Mouse (Mus musculus): ENCODE measurements around the gene Shank1. TPM values are rescaled to one million over a fixed set of nuclear protein-coding genes. Genes with fewer than 3 reads are reported as not detected.
"Not testable (repeated sequence)": the region's sequence is repeated elsewhere in the genome, so short reads cannot be mapped to it uniquely, and the experiment has no call there.

Shank1 gene
- 2.1 and 5.9 TPM in 2 replicates for total RNA-seq (2017)

DNA sequence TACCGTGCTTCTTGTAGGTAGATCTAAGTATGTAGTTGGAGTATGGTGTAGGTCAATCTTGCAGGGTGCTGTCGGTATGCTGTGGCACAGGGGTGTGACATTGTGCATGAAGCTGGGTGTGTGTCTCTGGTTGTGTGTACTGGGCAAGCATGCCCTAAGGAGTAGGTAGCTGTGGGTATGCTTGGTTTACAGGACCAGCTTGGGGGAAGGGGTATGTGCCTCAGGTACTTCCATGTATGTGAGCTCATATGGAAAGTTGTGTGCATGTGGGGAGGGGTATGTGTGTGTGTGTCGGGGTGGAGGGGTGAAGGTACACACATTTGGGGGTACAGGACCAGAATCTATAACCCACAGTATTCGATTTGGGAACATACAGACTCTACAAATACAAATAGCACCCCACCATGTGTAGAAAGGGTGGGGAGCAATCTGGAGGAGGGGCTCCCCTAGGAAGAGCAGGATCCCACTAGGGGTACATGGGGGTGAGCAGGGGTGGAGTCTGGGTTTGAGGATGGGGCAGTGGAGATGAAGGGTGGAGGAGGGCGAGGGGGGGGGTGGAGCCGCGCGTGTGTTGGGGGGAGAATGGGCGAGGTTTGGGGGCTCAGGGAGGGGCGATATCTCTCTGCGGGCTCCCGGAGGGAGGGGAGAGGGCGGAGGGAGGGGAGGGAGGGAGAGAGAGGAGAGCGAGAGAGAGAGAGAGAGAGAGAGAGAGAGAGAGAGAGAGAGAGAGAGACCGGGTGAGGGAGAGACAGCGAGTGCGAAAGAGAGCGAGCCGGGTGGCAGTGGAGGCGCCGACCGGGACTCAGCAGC is at the start of gene Shank1:
TSS of gene Shank1 (plus strand) at position 779 of the 810 bp plus-strand sequence.
- ATAC-seq (ENCODE audit: extremely low read depth, insufficient number of reproducible peaks, low FRiP score, poor library complexity, severe bottlenecking): no peak

DNA sequence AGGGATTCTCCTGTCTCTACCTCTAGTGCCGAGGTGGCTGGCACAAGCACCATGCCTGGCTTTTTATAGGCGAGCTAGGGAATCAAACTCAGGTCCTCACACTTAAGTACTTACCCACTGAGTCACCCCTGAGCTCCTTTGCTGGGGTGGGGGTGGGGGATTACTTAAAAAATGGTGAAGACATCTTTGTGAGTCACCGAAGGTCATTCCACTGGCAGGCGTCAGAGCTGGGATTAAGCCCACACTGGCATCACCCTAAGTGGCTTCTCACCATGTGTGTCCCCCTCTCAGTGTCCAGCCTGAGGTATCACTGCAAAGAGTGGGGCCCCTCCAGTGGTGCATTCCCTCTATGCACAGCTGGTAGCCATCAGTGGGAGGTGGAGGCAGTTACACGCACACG is 49.6 kb upstream of the Shank1 start:
- no peak for ATAC-seq (ENCODE audit: extremely low read depth, insufficient number of reproducible peaks, low FRiP score, poor library complexity, severe bottlenecking)

DNA sequence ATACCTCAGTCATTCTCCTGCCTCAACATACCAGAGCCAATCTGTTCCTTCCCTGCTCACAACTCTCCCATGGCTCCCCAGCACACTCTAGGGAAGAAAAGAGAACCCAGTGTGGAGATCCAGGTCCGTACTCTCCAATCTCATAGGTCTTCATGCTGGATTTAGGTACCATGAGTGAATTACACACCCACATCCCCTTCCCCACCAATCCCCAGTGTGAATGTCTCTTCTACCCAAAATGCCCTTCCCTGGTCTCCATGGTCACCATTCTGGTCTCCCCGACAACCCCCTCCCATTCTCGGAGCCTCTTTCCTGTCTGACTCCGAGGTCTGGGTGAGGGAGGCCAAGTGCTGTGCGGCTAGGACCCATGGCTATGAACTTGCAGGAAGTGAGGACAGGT is 48.9 kb upstream of the Shank1 start, which contains the start of gene Gm15517:
TSS of gene Gm15517 (plus strand) at position 301 of the 400 bp plus-strand sequence.
- no peak for ATAC-seq (ENCODE audit: extremely low read depth, insufficient number of reproducible peaks, low FRiP score, poor library complexity, severe bottlenecking)

DNA sequence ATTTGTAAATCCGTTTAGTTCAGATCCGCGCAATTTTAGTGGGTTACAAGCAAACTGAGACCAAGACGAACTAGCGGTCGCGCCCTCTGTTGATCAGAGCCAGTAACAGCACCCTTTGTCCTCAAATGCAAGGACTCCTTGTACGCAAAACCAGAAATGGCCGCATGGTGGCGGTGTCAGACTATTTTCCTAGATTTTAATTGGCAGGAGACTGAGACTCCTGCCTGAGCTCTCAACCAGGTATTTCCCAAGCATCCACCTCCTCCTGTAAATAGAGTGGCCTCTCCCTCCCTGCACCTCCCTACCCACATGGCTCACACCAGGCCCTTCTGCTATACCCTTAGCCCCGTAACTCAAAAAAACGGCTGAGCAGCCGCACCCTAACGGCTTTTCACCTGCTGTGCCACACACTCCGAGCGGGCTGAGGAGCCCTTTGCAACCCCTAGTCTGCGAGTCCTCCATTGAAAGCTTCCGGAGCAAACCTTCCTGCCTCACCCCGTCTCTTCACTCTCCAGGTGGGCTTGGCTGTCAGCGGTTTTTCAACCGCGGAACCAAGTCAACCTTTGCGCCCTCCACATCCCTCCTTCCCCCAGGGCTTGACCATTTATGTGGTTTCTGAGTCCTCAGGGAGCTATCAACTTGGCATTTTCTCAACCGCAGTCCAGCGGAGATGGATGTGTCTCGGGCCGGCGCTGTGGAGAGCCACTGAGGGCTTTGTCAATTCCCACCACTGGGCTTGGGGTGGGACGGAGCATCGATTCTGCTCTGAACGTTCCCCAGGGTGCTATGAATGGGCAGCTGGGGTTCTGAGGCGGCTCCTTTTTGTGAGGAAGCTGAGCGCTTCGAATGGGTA is 47.0 kb upstream of the Shank1 start:
- peak; percentile 90 for ATAC-seq (ENCODE audit: extremely low read depth, insufficient number of reproducible peaks, low FRiP score, poor library complexity, severe bottlenecking)

DNA sequence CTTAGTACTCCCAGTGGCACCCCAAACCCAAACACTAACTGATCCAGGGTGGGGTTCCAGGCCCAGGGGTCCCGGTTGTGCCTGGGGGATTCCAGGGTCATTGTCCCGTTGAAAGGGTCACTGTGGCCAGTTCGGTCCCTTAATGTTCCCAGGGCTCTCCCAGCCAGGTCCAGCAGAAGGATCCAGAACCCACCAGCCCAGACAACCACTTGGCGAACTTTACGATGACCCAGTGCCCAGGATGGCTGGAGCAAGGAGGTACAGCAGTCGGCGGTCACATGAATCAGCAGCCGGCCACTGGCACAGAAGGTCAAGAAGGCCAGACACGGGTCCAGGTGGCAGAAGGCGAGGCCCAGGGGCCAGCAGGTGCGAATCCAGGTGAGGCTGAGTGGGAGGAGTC is 41.9 kb upstream of the Shank1 start:
- no peak for ATAC-seq (ENCODE audit: extremely low read depth, insufficient number of reproducible peaks, low FRiP score, poor library complexity, severe bottlenecking)

DNA sequence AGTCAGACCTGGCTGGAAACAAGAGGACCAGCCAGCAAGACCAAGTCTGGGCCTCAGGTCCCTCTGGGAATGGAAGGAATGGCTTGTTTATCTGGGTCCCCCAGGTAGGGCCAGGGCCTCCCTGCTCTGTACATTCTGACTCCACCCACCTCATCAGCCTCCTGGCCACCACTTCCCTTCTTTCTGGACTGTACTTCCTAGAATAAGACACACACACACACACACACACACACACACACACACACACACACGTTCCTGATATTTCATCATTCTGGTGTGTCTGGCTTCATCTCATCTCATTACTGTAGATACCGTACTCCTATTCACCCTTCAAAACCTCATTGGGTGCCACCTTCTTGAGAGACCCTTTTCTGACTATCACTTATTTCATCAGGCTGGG is 40.7 kb upstream of the Shank1 start:
- no peak for ATAC-seq (ENCODE audit: extremely low read depth, insufficient number of reproducible peaks, low FRiP score, poor library complexity, severe bottlenecking)

DNA sequence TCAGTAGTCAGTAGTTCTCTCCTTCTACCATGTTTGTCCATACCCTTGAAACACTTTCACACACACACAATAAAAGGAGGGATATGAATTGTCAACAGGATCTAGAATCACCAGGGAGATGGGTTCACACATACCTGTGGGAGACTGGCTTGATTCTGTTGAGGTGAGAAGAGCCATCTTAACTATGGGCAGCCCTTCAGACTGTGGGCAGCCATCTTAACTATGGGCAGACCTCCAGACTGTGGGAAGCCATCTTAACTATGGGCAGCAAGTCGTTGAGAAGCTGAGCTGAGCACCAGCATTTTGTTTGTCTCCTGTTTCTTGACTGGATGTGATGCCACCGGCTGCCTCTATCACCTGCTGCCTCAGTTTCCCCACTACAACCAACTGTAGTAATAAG is 38.7 kb upstream of the Shank1 start:
- ATAC-seq (ENCODE audit: extremely low read depth, insufficient number of reproducible peaks, low FRiP score, poor library complexity, severe bottlenecking): peak; percentile 31; the same call in 1 of the 2 replicates

DNA sequence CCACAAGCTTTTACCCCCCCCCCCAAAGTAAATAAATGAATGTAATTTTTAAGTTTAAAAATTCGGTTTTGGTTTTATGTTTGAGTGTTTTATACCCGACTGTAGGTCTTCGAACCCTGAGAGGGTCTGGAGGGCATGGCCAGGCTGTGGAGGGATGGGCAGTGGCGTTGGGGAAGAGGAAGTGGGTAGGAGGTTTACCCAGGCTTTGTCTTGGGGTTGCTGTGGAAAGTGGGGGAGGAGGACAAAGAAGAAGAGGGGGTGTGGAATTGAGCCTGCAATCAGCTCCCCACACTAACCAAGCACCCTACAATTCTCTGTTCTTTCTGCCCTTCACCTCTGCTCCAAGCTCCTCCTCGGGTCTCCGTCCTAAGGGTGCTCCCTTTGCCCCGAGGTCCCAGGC is 37.5 kb upstream of the Shank1 start:
- ATAC-seq (ENCODE audit: extremely low read depth, insufficient number of reproducible peaks, low FRiP score, poor library complexity, severe bottlenecking): no peak

DNA sequence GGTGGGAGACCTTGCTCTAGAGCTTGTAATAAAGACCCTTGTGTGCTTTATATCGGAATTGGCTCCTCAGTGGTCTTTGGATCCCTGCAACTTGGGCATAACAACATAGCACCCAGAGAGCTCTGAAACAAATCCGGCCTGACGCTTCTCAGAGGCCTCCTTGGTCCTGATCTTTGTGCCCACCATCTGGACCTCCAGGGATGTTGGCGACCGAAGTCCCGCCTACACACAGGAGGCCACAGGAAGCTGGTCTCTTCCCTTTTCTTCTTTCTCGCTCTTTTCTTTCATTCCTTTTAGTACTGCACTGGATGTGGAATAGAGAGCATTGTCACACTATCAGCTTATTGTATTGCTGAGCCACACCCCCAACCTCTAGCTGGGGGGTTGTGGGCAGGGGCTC is 36.6 kb upstream of the Shank1 start:
- no peak for ATAC-seq (ENCODE audit: extremely low read depth, insufficient number of reproducible peaks, low FRiP score, poor library complexity, severe bottlenecking)

DNA sequence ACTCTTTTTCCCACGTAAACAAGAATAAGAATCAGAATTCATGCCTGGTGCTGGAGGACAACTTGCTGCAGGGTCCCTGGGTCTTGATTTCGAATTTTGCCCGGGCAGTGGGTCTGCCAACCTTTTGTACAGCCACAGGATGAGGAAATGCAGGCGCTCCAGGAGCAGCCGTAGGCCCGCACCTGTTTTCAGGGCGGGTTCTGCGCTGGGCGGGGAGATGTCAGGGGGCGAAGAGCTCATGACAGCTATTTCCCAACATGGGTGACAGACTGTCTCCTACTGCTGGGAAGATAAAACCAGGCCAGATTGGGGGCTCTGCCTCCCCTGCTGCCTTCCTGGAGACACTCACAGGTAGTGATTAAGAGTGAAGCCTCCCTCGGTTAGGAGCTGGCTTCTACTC is 36.0 kb upstream of the Shank1 start:
- ATAC-seq (ENCODE audit: extremely low read depth, insufficient number of reproducible peaks, low FRiP score, poor library complexity, severe bottlenecking): no peak

DNA sequence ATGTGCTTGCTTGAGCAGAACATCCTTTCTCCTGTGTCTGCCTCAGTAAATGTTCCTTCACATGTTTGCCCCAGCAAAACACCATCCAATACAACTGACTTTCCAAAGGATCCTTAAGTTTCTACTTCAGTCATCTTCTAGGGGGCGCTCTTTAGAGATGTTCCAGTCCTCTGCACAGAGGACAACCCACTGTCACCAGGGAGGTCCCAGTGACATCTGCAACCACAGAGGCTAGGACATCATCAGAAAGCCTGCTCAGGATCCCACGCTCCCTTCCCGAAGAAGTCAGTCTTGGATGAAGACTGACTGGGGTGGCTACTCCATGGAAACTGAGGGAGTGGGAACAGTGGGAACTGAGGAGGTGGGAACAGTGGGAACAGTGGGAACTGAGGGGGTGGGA is 34.5 kb upstream of the Shank1 start:
- no peak for ATAC-seq (ENCODE audit: extremely low read depth, insufficient number of reproducible peaks, low FRiP score, poor library complexity, severe bottlenecking)

DNA sequence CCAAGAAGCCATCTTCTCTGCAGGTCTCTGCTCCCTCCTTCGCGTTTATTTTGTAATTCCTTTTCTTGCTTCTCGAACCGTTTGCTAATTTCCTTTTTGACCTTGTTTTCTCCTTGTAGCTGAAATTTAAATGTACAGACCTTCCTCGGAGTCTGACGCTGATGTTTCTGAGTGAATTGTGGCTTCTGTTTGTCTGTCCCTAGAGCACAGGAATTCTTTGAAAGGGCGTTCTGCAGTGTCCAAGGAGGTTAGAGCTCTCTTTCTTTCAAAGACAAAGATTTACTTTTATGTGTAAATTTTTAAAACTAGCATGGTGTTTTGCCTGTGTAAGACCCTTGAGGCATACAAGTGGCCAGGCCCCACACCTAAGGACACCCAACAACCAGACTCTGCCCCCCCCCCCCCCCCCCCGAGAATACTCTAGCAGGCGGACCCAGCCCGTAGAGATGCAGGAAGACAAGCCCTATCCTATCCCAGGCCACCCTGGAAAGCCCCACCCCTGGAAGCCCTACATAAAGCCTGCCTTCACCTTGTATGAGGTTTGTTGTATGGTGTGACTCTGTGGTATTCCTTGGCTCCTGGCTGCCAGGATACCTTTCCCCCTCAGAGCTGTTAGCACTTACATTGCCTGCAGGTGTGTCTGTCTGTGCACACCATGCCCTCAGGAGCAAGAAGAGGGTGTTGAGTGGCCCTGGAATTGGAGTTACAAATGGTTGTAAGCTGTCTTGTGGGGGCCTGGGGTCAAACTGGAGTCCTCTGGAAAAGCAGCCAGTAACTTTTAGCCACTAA is 33.4 kb upstream of the Shank1 start:
- no peak for ATAC-seq (ENCODE audit: extremely low read depth, insufficient number of reproducible peaks, low FRiP score, poor library complexity, severe bottlenecking)

DNA sequence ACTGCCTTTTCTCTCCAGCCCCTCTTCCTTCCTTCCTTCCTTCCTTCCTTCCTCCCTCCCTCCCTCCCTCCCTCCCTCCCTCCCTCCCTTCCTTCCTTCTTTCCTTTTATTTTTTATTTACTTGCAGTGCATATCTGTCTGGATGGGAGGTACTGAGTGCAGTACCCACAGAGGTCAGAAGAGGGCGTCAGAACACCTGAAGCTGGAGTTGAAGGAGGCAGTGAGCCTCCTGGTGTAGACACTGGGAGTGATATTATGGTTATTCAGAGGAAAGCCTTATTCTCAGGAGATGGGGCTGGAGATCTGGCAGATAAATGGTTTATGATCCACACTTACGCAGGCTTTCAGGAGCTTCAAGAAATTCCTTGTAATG is 32.8 kb upstream of the Shank1 start:
- 0 out of 2 replicates have a peak, but pooled peaks have one; percentile 38 for ATAC-seq (ENCODE audit: extremely low read depth, insufficient number of reproducible peaks, low FRiP score, poor library complexity, severe bottlenecking)

DNA sequence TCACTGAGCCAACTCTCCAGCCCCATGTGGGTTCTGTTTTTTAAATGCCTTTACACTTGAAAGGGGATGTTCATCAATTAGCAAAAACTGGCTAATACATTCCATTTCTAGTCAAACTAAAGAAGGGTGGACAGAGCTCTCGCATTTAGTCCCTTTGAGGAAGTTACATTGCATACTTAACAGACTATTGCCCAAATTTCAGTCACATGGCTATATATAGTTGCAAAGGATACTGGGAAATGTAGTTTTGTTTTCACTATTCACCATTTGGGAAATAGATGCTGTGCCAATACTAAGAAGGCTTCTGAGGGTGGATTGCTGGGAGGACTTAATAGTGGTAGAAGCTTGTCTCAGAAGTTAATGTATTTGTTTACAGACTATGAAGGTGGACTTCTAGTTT is 29.1 kb upstream of the Shank1 start:
- ATAC-seq (ENCODE audit: extremely low read depth, insufficient number of reproducible peaks, low FRiP score, poor library complexity, severe bottlenecking): 0 out of 2 replicates have a peak, but pooled peaks have one; percentile 43

DNA sequence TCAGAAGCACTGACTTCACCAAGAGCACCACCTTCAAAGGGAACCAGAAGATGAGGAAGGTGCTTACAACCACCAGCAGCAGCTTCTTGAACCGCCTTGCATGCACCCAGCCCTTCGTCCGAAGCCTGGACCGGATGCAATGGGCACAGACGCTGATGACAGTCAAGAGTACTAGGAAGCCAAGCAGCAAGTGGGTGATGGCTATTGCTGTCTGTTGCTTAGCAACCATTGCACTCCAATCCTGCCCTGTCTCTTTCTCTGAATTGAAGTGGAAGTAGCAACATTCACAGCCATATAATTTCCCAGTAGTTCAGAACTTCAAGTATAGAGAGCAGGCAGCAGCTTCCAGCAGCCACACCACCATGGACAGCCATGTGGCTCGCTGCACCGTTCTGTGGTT is 28.5 kb upstream of the Shank1 start:
- ATAC-seq (ENCODE audit: extremely low read depth, insufficient number of reproducible peaks, low FRiP score, poor library complexity, severe bottlenecking): no peak

DNA sequence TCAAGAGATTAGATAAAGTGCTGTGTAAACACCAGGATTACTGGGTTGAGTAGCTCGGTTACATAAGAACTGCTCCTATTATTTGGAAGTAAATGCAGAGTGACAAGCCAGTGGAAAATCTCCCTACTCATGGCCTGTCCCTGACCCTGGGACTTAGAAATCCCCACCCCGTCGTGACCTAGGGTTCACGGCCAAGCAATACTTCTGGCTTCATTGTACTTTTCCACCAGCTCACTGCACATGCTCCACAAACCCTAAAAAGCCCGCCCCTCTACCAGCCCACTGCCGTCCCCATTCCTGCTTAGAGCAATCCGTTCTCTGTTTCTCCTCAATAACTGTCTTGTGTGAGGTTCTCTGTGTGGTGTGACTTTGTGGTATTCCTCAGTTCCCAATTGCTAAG is 22.3 kb upstream of the Shank1 start:
- ATAC-seq (ENCODE audit: extremely low read depth, insufficient number of reproducible peaks, low FRiP score, poor library complexity, severe bottlenecking): no peak

DNA sequence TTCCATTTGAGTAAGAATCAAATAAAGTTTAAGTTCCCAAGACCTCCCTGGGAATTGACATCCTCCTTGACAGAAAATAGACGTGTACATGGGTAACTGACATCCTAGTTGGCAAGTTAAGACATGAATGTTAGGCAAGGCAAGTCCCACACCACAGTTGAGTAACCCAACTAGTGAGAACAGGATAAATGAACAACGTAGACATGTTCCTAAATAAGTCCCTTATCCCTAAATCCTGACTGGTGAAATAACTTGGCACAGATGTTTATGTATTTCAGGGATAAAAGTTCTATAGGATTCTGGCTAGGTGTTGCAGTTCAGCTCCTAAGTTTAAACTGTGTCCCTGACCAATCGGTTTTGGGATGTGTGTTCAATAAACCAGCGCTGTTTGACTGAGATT is 19.1 kb upstream of the Shank1 start:
- ATAC-seq (ENCODE audit: extremely low read depth, insufficient number of reproducible peaks, low FRiP score, poor library complexity, severe bottlenecking): no peak

DNA sequence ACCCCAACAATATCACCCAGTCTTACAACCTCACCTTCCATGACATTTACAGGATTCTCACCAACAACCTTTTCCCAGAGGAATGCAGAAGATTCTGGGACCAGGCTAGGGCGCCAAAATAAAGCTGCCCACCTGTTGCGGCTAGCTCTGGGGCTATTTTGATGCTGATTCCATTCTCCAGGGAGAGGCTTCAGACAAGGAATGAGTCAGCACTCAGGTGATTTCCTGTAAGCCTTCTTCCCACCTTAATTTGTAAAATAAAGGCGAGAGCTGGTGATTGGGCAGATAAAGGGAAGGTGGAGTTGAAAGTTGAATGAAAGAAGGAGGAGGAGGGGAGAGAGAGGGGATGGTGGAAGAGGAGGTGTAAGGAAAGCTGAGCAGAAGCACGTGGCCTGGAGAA is 18.6 kb upstream of the Shank1 start:
- ATAC-seq (ENCODE audit: extremely low read depth, insufficient number of reproducible peaks, low FRiP score, poor library complexity, severe bottlenecking): no peak

DNA sequence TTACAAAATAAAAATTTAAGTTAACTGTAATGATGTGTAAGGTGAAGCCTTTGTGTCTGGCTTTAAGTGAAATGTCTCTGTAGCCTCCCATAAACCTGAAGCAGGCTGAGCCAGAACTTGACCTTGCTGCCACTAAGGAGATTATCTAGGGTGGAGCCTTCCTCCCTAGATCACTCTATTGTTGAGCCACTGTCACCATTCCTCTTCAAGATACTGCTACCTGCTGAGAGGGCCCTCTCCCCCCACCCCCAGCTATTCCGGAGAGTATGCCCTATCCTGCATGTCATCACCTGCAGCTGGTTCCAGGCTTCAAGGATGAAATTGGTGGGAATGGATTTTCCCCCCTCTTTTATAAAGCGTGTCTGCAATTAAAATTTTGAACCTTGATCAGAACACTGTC is 12.6 kb upstream of the Shank1 start:
- ATAC-seq (ENCODE audit: extremely low read depth, insufficient number of reproducible peaks, low FRiP score, poor library complexity, severe bottlenecking): not testable (repeated sequence)
